Mouse (Mus musculus) frontal cortex, postnatal 25 days (tissue): Measurements from ENCODE around the gene Pitpnm2.

Source experiments
- DNase-seq, 2 experiments: peaks; one replicate each; pipeline ENCODE4 v3.0.0; 2022; ENCODE audit warnings: low spot score in 2 of 2

The Pitpnm2 gene

DNA sequence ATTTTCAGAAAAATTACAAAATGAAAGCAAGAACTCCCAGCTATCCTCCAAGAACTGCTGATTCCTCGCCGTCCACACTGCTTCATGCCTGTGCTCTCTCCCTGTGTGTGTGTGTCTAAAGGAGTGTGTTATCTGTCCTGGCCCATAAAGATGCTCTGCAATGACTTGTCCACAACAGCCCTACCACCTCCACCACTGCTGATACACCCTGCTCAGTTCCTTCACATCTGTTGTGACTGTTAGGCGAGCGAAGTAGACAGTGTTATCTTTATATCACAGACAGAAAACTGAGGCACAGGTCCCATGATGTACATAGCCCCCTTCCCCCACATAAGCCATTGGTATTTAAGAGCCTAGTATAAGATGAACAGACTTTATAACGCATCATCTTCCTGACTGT lies 67.5 kb downstream of the Pitpnm2 start:
- DNase-seq: no peak

DNA sequence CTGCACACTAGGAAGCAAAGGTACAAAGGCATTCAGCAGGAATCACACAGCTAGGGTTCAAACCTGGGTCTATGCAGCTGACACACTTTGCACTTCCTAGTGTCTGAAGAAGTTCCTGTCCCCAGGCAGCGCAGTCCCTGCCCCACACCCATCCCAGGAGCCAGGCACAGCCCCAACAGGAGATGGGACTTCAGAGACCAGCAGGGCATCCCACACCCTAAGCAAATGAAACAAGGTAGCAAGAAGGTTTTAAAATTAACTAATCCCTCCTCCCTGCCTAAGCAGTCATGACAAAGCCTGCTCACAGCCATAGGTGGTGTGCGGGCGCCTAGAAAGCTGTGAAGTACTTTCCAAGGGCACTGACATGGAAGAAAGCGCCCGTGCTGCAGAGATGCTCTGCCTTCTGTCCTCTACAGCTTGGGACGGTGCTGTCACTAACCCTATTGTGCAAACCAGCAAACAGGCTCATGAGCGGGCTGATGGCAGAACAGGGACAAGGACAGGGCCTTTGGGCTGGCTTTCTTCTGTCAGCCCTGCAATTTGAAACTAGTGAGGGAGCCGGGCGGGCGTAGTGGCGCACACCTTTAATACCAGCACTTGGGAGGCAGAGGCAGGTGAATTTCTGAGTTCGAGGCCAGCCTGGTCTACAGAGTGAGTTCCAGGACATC lies 68.9 kb downstream of the Pitpnm2 start:
- no peak for DNase-seq

- DNase-seq: no peak
Measured at GRCm38 (mm10) chr5:124179411-124179810, 70.1 kb downstream of the Pitpnm2 start.

DNA sequence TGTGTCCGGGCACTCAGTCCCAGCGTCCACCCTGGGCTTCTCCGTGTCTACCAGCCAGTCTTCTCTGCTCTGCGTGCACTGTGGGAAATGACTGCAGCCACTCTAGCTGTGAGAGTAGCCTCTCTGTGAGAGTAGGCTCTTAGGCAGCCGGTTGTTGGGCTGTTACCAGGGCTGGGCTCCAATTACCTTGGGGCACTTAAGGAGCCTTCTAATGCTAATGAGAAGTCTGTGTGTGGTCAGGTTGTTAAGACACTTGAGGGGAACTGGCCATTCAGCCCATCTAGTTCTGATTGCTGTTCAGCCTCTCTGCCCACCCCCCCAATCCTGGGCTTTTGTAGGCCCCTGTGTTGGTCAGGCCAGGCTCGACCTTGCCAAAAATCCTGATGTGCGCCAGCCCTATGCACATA lies 72.8 kb downstream of the Pitpnm2 start:
- DNase-seq: no peak

GRCm38 (mm10) chr5:124175138-124175537 lies 74.4 kb downstream of the Pitpnm2 start:
- DNase-seq: no peak

- peak; percentile 46 to 66 for DNase-seq
Measured at GRCm38 (mm10) chr5:124173012-124173985, 76.3 kb downstream of the Pitpnm2 start.

DNA sequence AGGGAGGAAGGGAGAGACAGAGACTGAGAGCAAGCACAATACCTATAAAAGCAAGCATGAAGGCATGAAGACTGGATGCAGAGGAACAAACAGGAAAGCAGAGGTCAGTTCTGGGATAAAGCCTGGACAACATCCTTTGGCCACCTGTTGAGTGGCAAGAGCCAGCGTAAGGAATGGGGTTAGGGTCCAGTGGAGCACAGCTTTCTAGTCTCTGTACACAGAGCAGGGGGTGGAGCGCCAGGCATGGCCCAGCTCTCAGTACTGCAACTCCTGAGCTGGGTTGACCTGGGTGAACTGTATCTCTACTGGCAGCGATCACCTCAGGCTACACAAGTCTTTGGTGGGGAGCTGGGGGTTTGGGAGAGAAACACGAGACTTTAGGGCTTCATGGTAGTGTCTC lies 77.3 kb downstream of the Pitpnm2 start:
- no peak for DNase-seq

DNA sequence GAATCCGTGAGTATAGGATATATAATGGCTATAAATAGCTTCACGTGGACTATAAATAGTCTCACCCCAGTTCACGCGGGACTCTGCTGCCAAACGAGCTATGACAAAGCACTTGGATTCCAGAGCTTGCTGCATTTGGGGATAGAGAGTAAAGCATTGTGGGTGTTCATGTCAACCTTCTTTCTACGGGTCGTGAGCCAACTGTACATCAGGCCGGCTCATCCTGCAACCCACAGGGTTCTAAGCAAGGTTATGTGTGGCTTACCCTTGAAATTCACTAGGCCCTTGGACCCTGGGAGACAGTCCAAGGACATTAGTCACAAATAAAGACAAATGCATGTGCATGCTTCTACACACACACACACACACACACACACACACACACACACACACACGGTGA lies 77.8 kb downstream of the Pitpnm2 start:
- no peak for DNase-seq

GRCm38 (mm10) chr5:124169224-124169621 lies 80.3 kb downstream of the Pitpnm2 start:
- no peak for DNase-seq

- no peak for DNase-seq
Measured at GRCm38 (mm10) chr5:124168428-124169223, 80.9 kb downstream of the Pitpnm2 start.

DNA sequence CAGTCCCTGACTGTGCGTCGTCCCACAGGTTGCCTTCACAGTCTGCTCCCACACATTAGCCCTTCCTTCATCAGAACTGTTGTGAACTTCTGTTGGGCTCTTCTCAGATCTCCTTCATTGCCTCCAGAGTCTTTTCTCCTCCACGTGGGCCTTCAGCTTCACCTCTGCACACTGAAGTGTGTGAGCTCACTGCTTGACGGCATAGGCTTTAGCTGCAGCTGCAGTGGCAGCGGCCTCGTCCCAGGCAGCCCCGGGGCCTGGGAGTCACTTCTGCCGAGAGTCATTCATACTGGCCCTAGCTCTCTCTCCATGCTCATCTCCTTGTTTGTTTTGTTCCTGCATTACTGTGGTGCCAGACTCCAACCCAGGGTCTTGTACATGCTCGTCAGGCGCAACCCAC lies 81.9 kb downstream of the Pitpnm2 start:
- DNase-seq: no peak

DNA sequence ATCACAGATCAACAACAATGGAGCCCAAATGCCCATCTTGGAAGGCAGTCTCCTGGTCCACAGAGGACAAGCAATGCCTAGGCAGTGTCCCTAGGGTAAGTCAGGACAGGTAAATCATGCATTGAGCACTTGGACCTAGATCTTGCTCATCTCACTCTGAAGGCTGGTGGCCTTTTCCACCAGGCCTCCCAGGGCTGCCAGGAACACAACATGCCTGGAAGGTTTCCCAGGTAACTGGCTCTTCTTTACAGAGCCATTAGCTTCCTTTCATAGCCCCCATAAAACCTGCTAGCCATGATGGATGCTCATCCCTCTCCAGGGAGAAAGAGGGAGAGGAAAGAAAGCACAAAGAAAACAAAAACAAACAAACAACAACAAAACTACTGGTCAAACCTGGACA lies 82.8 kb downstream of the Pitpnm2 start:
- DNase-seq: no peak

DNA sequence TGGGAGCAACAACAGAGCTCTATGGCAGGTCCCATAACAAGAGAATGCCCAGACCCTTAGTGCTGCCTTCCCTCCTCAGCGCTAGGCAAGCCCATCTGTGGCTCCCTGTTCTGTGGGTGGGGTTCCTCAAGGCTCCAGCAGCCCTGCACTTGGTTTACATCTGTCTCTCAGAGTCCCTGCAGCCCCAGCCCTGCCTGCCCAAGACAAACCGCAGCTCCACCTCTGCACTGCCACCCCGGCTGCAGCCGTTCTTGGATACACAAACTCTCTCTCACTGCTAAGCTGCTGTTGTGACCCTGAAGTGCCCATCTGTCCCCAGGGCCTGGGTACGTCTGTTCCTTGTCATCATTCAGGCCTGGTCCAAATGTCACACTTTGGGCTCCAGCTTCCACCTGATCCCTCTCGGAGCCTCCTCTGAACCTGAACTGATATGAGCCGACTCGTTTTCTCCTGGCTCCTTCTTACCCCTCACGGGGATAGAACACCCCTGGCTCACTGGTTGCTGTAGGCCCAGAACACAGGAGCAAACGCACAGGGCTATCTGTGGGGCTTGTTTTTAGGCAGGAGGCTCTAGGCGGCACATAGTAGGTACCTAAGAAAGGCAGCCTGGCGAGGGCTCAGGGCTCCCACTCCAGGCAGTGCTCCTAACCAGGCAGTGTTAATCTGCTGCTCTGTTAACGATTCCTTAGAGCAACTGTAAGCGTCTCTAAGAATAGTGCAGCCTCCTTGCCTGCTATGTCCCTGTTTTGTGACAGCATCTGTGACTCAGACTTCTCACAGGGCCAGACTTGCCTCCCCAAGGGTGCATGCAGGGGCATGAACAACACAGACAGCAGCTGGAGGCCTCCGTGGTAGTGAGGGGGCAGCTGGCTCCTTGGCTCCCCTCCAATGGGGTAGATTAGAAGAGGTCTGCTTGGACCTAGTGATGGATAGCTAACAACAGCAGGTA lies 83.7 kb downstream of the Pitpnm2 start:
- DNase-seq: peak in 1 of 2 experiments; percentile 41

- no peak for DNase-seq
Measured at GRCm38 (mm10) chr5:124163445-124163844, 86.1 kb downstream of the Pitpnm2 start.

- DNase-seq: peak; percentile 60 to 64
Measured at GRCm38 (mm10) chr5:124162577-124162976, 87.0 kb downstream of the Pitpnm2 start.

GRCm38 (mm10) chr5:124161831-124162230 lies 87.7 kb downstream of the Pitpnm2 start:
- DNase-seq: no peak

- no peak for DNase-seq
Measured at GRCm38 (mm10) chr5:124159453-124159852, 90.1 kb downstream of the Pitpnm2 start.

DNA sequence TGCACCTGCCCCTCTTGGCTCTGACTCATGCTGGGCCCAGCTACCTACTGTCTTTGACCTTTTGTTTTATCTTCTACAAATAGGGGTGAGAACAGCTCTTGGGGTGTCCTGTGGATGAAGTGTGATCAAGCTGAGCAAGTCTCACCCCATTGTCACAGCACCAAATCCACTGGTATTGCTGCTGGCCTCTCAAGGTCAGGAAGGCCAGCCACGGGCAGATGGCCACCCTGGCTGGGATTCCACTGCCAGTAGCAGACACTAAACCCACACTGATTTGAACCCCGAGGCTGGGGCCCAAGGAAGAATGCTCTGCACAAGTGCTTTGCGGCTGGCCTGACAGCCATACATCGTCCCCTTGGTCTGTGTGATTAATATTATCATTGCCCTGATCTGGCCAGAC lies 91.3 kb downstream of the Pitpnm2 start:
- no peak for DNase-seq

DNA sequence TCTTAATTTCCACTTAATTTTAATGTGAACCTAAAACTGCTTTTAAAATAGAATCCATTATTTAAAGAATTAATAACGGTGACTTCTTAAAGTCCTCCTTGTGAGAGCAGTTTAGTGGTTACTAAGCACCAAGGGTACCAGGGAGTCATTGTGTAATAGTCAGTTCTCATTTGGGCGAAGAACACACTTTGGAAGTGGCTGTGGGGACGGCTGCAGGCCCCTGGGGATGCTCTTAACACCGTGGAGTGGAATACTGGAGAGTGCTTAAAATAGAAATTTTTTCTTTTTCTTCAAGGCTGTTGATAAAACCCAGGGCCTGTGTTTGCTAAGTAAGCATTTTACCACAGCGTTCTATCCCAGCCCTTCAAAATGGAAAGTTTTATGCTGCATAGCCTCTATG lies 93.6 kb downstream of the Pitpnm2 start:
- DNase-seq: no peak

DNA sequence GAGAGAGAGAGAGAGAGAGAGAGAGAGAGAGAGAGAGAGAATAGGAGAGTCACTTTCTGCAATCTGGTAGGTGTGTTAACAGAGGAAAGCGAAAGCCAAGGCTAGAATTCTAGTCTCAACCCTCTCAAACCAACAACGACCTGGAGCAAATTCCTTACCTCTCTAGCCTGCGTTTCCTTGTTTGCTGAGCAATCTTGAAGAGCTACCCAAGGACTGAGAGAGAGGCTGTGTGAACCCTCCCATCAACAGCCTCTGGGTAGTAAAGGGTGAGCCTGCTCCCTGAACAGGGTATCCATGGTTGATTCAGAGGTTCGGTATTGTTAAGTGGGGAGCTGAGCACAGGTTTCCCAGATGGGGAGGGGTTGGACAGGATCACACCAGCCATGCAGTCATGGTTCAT lies 96.8 kb downstream of the Pitpnm2 start:
- no peak for DNase-seq

DNA sequence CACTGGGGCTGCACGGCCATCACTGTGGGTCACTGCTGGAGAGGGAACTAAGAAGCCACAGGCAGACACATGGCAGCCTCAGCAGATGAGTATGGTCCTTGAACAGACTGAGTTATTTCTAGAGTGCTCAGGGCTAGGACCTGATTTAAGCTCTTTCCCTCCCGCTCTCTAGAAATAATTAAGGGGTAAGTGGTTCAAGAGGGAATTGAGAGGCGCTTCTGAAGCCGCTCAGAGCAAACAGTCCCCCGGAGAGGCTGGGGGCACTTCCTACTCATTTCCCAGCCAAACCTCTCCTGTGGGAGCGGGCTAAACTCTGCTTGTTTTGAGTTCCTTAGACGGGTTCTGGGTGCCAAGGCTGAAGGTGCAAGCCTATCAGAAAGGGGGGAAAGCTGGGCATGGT lies 98.7 kb downstream of the Pitpnm2 start:
- DNase-seq: no peak
